8 mouse cellular contexts compared by ENCODE assay signal in the genomic region with DNA sequence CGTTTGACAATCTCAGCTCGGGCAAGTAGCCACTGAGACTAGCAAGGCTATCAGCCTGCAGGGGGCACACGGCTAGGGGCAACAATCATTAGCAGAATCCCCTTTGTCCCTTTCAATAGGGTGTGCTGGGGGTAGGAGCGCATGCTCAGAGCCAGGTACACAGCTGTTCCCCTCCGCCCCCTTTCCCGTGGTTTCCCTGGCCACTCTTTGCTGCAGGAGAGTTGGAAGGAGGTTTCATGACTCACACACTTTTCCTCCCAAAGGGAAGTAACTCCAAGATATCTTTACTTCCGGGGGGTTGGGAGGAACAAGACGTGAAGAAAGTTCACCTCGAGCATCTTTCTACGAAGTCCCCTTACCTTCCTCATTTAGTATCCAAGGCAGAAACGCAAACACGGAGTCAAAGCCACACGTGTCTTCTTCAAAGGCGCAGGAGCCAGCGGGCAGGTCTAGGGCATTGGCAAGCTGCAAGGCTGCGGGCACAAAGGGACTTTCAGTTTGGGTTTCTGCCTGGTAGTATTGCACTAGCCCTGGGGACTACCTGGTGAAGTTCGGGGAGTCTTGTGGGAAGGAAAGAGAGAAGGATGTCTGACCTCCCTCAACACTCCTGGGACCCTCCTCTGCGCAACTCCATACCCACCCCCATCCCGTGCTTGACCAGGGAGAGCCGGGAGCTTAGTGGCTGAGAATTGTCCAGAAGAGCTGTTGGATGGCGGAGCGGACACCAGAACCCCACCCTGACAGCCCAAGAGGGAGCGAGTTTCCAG. TPM values are rescaled to one million over a fixed set of nuclear protein-coding genes. Genes with fewer than 3 reads are reported as not detected.
DNase-seq lines count a peak whose midpoint lies in the region; ATAC-seq lines count a peak whose summit lies in the region.

No protein-coding gene starts in this region.

- intact Hi-C loops in heart, postnatal 10 days (cut with DNase I) = no loop called here

- DNase-seq in gastrocnemius, adult 18-20 months (ENCODE audit: low spot score) = peak; percentile 9
- no peak for DNase-seq in gastrocnemius, postnatal 25 days
- peak; percentile 12 to 27 for DNase-seq in adrenal gland, postnatal 36 days
- DNase-seq in heart, postnatal 10 days = peak; percentile 24 to 32
- DNase-seq in mesoderm, embryonic 11.5 days (ENCODE audit: low read depth, low spot score) = peak; percentile 56

- peak overlapping the region; percentile 43 for H3K4me3 ChIP-seq in embryonic facial prominence, embryonic 15.5 days (replicated peaks)
- H3K4me3 ChIP-seq in limb, embryonic 12.5 days (replicated peaks) = peak overlapping the region; percentile 45
- H3K4me3 ChIP-seq in stomach, embryonic 16.5 days (replicated peaks; ENCODE audit: low read length) = peak overlapping the region; percentile 52

- H3K4me1 ChIP-seq in embryonic facial prominence, embryonic 15.5 days = peaks cover 15% of the 10 kb centered on the region
- peaks cover 22% of the 10 kb centered on the region for H3K4me1 ChIP-seq in limb, embryonic 12.5 days (replicated peaks)
- H3K4me1 ChIP-seq in stomach, embryonic 16.5 days (ENCODE audit: control insufficient read depth, insufficient read depth, low read length) = peaks cover 10% of the 10 kb centered on the region

- H3K27ac ChIP-seq in embryonic facial prominence, embryonic 15.5 days (replicated peaks) = no peak overlapping the region
- no peak overlapping the region for H3K27ac ChIP-seq in limb, embryonic 12.5 days
- H3K27ac ChIP-seq in stomach, embryonic 16.5 days (ENCODE audit: low read length) = no peak overlapping the region

- no peaks in the 10 kb centered on the region for H3K36me3 ChIP-seq in embryonic facial prominence, embryonic 15.5 days
- H3K36me3 ChIP-seq in limb, embryonic 12.5 days = no peaks in the 10 kb centered on the region
- no peaks in the 10 kb centered on the region for H3K36me3 ChIP-seq in stomach, embryonic 16.5 days (ENCODE audit: control insufficient read depth, insufficient read depth, low read length)

- H3K4me2 ChIP-seq in embryonic facial prominence, embryonic 15.5 days (replicated peaks) = peak overlapping the region; percentile 93
- peak overlapping the region; percentile 93 for H3K4me2 ChIP-seq in limb, embryonic 12.5 days
- peak overlapping the region; percentile 74 for H3K4me2 ChIP-seq in stomach, embryonic 16.5 days (ENCODE audit: low read depth, low read length)

- 2% methylated on average over 23 of the region's 23 CpGs for WGBS in embryonic facial prominence, embryonic 15.5 days
- 2% methylated on average over 23 of the region's 23 CpGs for WGBS in limb, embryonic 12.5 days
- WGBS in stomach, embryonic 16.5 days = 3% methylated on average over 23 of the region's 23 CpGs

- 0 out of 2 replicates have a peak, but pooled peaks cover 3% of the 10 kb centered on the region for H3K27me3 ChIP-seq in embryonic facial prominence, embryonic 15.5 days
- 0 out of 2 replicates have a peak, but pooled peaks cover 3% of the 10 kb centered on the region for H3K27me3 ChIP-seq in limb, embryonic 12.5 days
- H3K27me3 ChIP-seq in stomach, embryonic 16.5 days (ENCODE audit: control insufficient read depth, insufficient read depth, low read length) = no peaks in the 10 kb centered on the region

- peak overlapping the region; percentile 29; the same call in 1 of the 2 replicates for H3K9ac ChIP-seq in embryonic facial prominence, embryonic 15.5 days
- peak overlapping the region; percentile 54 for H3K9ac ChIP-seq in limb, embryonic 12.5 days (replicated peaks)
- peak overlapping the region; percentile 74 for H3K9ac ChIP-seq in stomach, embryonic 16.5 days (ENCODE audit: low read length)

- no peaks in the 10 kb centered on the region for H3K9me3 ChIP-seq in embryonic facial prominence, embryonic 15.5 days (replicated peaks)
- H3K9me3 ChIP-seq in limb, embryonic 12.5 days = 0 out of 2 replicates have a peak, but pooled peaks cover 2% of the 10 kb centered on the region
- no peaks in the 10 kb centered on the region for H3K9me3 ChIP-seq in stomach, embryonic 16.5 days (replicated peaks; ENCODE audit: control insufficient read depth, low read length)

- ATAC-seq in embryonic facial prominence, embryonic 15.5 days (ENCODE audit: insufficient number of reproducible peaks, low FRiP score, low TSS enrichment, low read depth) = no peak
- no peak for ATAC-seq in limb, embryonic 12.5 days (ENCODE audit: insufficient number of reproducible peaks, insufficient read depth, low FRiP score, low TSS enrichment, low read depth)
- peak; percentile 56; the same call in 1 of the 2 replicates for ATAC-seq in stomach, embryonic 16.5 days (ENCODE audit: insufficient read depth, low FRiP score)

RNA-seq across cellular contexts. Expression of a gene that starts 0.8 kb away (rescaled TPM):
- total RNA-seq in gastrocnemius, adult 18-20 months (2021) = 1 to 10 TPM; 1.1 to 2.3 TPM
- 1 to 10 TPM in 1 of 2 experiments, under 1 TPM in 1; 0.78 to 1.1 TPM for total RNA-seq in gastrocnemius, postnatal 25 days (2021)
- total RNA-seq in adrenal gland, postnatal 36 days (2021) = 1 to 10 TPM; 1.6 to 1.8 TPM
- 5.6 and 6.0 TPM in 2 replicates for polyA plus RNA-seq in embryonic facial prominence, embryonic 15.5 days (2015; fragmentation: Nextera tagmentation; extraction: Ambion mirVana)
- total RNA-seq in heart, postnatal 10 days (2021) = 1 to 10 TPM; 3.8 to 4.4 TPM
- polyA plus RNA-seq in limb, embryonic 12.5 days (2016; fragmentation: Nextera tagmentation; extraction: Ambion mirVana) = 0.65 and 1.2 TPM in 2 replicates
- polyA plus RNA-seq in stomach, embryonic 16.5 days (2015; fragmentation: Nextera tagmentation; extraction: Ambion mirVana) = 4.4 and 5.4 TPM in 2 replicates
